Mouse (Mus musculus) heart, embryonic 12.5 days (tissue): ENCODE data around the gene Fbxo22. TPM values are rescaled to one million over a fixed set of nuclear protein-coding genes. Genes with fewer than 3 reads are reported as not detected.
"Not testable (repeated sequence)": the region's sequence is repeated elsewhere in the genome, so short reads cannot be mapped to it uniquely, and the experiment has no call there.

Source experiments
- ATAC-seq: fragments of 200-750 bp; cut with Nextera tagmentation; 2 replicates; pipeline ENCODE4 v1.8.0; 2017; ENCODE audit warnings: moderate TSS enrichment, moderate library complexity; ENCODE audit not compliant: insufficient number of reproducible peaks, low FRiP score
- H3K27ac ChIP-seq: fragments of 300-500 bp; sonication (generic); 2 replicates; pipeline ENCODE4 v1.5.1; 2016; ENCODE audit warnings: mild to moderate bottlenecking, moderate library complexity; ENCODE audit not compliant: poor library complexity, severe bottlenecking
- H3K27me3 ChIP-seq: fragments of 300-500 bp; sonication (generic); replicated peaks from 2 replicates; pipeline ENCODE4 v1.6.1; 2016; ENCODE audit warnings: mild to moderate bottlenecking, moderate library complexity
- H3K36me3 ChIP-seq: fragments of 300-500 bp; sonication (generic); 2 replicates; pipeline ENCODE4 v1.6.1; 2016; ENCODE audit warnings: mild to moderate bottlenecking, moderate library complexity
- H3K4me1 ChIP-seq: fragments of 300-500 bp; sonication (generic); replicated peaks from 2 replicates; pipeline ENCODE4 v1.6.1; 2016; ENCODE audit warnings: mild to moderate bottlenecking
- H3K4me2 ChIP-seq: fragments of 300-500 bp; sonication (generic); 2 replicates; pipeline ENCODE4 v1.6.1; 2016; ENCODE audit warnings: mild to moderate bottlenecking, moderate library complexity
- H3K4me3 ChIP-seq: fragments of 300-500 bp; sonication (generic); 2 replicates; pipeline ENCODE4 v1.5.1; 2016; ENCODE audit warnings: mild to moderate bottlenecking
- H3K9ac ChIP-seq: fragments of 300-500 bp; sonication (generic); 2 replicates; pipeline ENCODE4 v1.6.1; 2016; ENCODE audit warnings: mild to moderate bottlenecking, moderate library complexity
- H3K9me3 ChIP-seq: fragments of 300-500 bp; sonication (generic); replicated peaks from 2 replicates; pipeline ENCODE4 v1.6.1; 2016; ENCODE audit warnings: mild to moderate bottlenecking, moderate library complexity
- WGBS: fragments of 180-500 bp; shearing (Covaris S2); methylation state at CpG from one replicate; pipeline ENCODE4 v1.1.7; 2016; 5-methylcytosine and 5-hydroxymethylcytosine counted together
- polyA plus RNA-seq: library from polyadenylated mRNA; unstranded; fragments of >200 nt; fragmentation: Nextera tagmentation; extraction: Ambion mirVana; gene quantifications from 2 replicates; pipeline ENCODE4 v1.2.1, GENCODE M21; 2016

Gene Fbxo22
- polyA plus RNA-seq, 1 experiment from 2014 or later: 67.2 TPM

- Histone ChIP-seq H3K9me3 (no peaks in the 10 kb centered on the region), H3K27me3 (no peaks in the 10 kb centered on the region), H3K27ac (no peak overlapping the region), H3K4me2 (no peak overlapping the region), H3K4me1 (peaks cover 14% of the 10 kb centered on the region), H3K4me3 (no peak overlapping the region), H3K36me3 (peaks cover 72% of the 10 kb centered on the region), H3K9ac (no peak overlapping the region)
- 84% methylated on average over 3 of the region's 3 CpGs for WGBS
- no peak for ATAC-seq
Observed at GRCm38 (mm10) chr9:55215648-55216047, 6.9 kb downstream of the Fbxo22 start.

GRCm38 (mm10) chr9:55216078-55216477 is 7.4 kb downstream of the Fbxo22 start:
- no peaks in the 10 kb centered on the region for H3K9me3 ChIP-seq
- H3K27me3 ChIP-seq: no peaks in the 10 kb centered on the region
- no peak for ATAC-seq
- H3K4me2 ChIP-seq: no peak overlapping the region
- H3K36me3 ChIP-seq: peaks cover 76% of the 10 kb centered on the region
- 85% methylated on average over 2 of the region's 2 CpGs for WGBS
- H3K4me1 ChIP-seq: peaks cover 13% of the 10 kb centered on the region
- H3K9ac ChIP-seq: no peak overlapping the region
- H3K27ac ChIP-seq: no peak overlapping the region
- no peak overlapping the region for H3K4me3 ChIP-seq

GRCm38 (mm10) chr9:55217381-55217780 is 8.7 kb downstream of the Fbxo22 start:
- Histone ChIP-seq H3K27ac (no peak overlapping the region), H3K4me2 (no peak overlapping the region), H3K4me1 (0 out of 2 replicates have a peak, but pooled peaks cover 3% of the 10 kb centered on the region), H3K36me3 (peaks cover 88% of the 10 kb centered on the region), H3K27me3 (no peaks in the 10 kb centered on the region), H3K4me3 (no peak overlapping the region), H3K9ac (no peak overlapping the region), H3K9me3 (no peaks in the 10 kb centered on the region)
- no peak for ATAC-seq
- WGBS: 90% methylated on average over 3 of the region's 3 CpGs

- H3K27me3 ChIP-seq: no peaks in the 10 kb centered on the region
- H3K4me1 ChIP-seq: no peaks in the 10 kb centered on the region
- WGBS: 86% methylated on average over 7 of the region's 7 CpGs
- peaks cover 54% of the 10 kb centered on the region for H3K36me3 ChIP-seq
- ATAC-seq: no peak; the same call in 1 of the 2 replicates
- no peak overlapping the region for H3K9ac ChIP-seq
- H3K9me3 ChIP-seq: no peaks in the 10 kb centered on the region
- H3K4me2 ChIP-seq: no peak overlapping the region
- H3K4me3 ChIP-seq: no peak overlapping the region
- no peak overlapping the region for H3K27ac ChIP-seq
Observed at GRCm38 (mm10) chr9:55225165-55225737, 16.5 kb downstream of the Fbxo22 start.

- Histone ChIP-seq H3K27me3 (no peaks in the 10 kb centered on the region), H3K9ac (no peak overlapping the region), H3K4me1 (no peaks in the 10 kb centered on the region), H3K9me3 (no peaks in the 10 kb centered on the region), H3K4me3 (no peak overlapping the region), H3K36me3 (peaks cover 46% of the 10 kb centered on the region), H3K4me2 (no peak overlapping the region), H3K27ac (no peak overlapping the region)
- WGBS: 90% methylated on average over 3 of the region's 3 CpGs
- ATAC-seq: no peak
Observed at GRCm38 (mm10) chr9:55226251-55226650, 17.5 kb downstream of the Fbxo22 start.

GRCm38 (mm10) chr9:55228149-55228548 is 19.4 kb downstream of the Fbxo22 start:
- Histone ChIP-seq H3K27ac (no peak overlapping the region), H3K27me3 (no peaks in the 10 kb centered on the region), H3K4me1 (no peaks in the 10 kb centered on the region), H3K9ac (no peak overlapping the region), H3K36me3 (peaks cover 27% of the 10 kb centered on the region), H3K9me3 (no peaks in the 10 kb centered on the region), H3K4me3 (no peak overlapping the region), H3K4me2 (no peak overlapping the region)
- no peak for ATAC-seq
- WGBS: 93% methylated on average over 4 of the region's 4 CpGs

- no peaks in the 10 kb centered on the region for H3K9me3 ChIP-seq
- H3K9ac ChIP-seq: no peak overlapping the region
- H3K27me3 ChIP-seq: no peaks in the 10 kb centered on the region
- 51% methylated on average over 10 of the region's 10 CpGs for WGBS
- H3K36me3 ChIP-seq: peaks cover 18% of the 10 kb centered on the region
- H3K4me3 ChIP-seq: no peak overlapping the region
- H3K27ac ChIP-seq: no peak overlapping the region
- H3K4me1 ChIP-seq: no peaks in the 10 kb centered on the region
- H3K4me2 ChIP-seq: no peak overlapping the region
- no peak for ATAC-seq
Observed at GRCm38 (mm10) chr9:55229010-55229409, 20.3 kb downstream of the Fbxo22 start.

- no peak for ATAC-seq
- Histone ChIP-seq H3K27me3 (no peaks in the 10 kb centered on the region), H3K9ac (no peak overlapping the region), H3K27ac (no peak overlapping the region), H3K9me3 (no peaks in the 10 kb centered on the region), H3K36me3 (no peaks in the 10 kb centered on the region), H3K4me1 (no peaks in the 10 kb centered on the region), H3K4me2 (no peak overlapping the region), H3K4me3 (no peak overlapping the region)
- 57% methylated on average over 6 of the region's 6 CpGs for WGBS
Observed at GRCm38 (mm10) chr9:55231544-55231943, 22.8 kb downstream of the Fbxo22 start.

GRCm38 (mm10) chr9:55232110-55232509 is 23.4 kb downstream of the Fbxo22 start:
- no peak overlapping the region for H3K27ac ChIP-seq
- no peaks in the 10 kb centered on the region for H3K9me3 ChIP-seq
- no peak overlapping the region for H3K9ac ChIP-seq
- WGBS: 86% methylated on average over 5 of the region's 5 CpGs
- no peaks in the 10 kb centered on the region for H3K36me3 ChIP-seq
- no peak for ATAC-seq
- H3K27me3 ChIP-seq: no peaks in the 10 kb centered on the region
- no peak overlapping the region for H3K4me3 ChIP-seq
- no peak overlapping the region for H3K4me2 ChIP-seq
- H3K4me1 ChIP-seq: no peaks in the 10 kb centered on the region

GRCm38 (mm10) chr9:55232586-55232985 is 23.9 kb downstream of the Fbxo22 start:
- no peak overlapping the region for H3K4me3 ChIP-seq
- H3K36me3 ChIP-seq: no peaks in the 10 kb centered on the region
- H3K9ac ChIP-seq: no peak overlapping the region
- ATAC-seq: no peak
- no peak overlapping the region for H3K27ac ChIP-seq
- 83% methylated on average over 7 of the region's 7 CpGs for WGBS
- no peaks in the 10 kb centered on the region for H3K4me1 ChIP-seq
- no peaks in the 10 kb centered on the region for H3K27me3 ChIP-seq
- H3K9me3 ChIP-seq: no peaks in the 10 kb centered on the region
- H3K4me2 ChIP-seq: no peak overlapping the region

- H3K27ac ChIP-seq, H3K9ac ChIP-seq, H3K36me3 ChIP-seq, ATAC-seq, H3K4me1 ChIP-seq, H3K4me2 ChIP-seq, H3K27me3 ChIP-seq, H3K9me3 ChIP-seq, H3K4me3 ChIP-seq: not testable (repeated sequence)
- 51% methylated on average over 11 of the region's 11 CpGs for WGBS
Observed at GRCm38 (mm10) chr9:55233076-55233475, 24.4 kb downstream of the Fbxo22 start.
